Mouse (Mus musculus) stomach, postnatal 0 days (tissue): Measurements from ENCODE around the gene Scube1. TPM values are rescaled to one million over a fixed set of nuclear protein-coding genes. Genes with fewer than 3 reads are reported as not detected.

ENCODE experiments used
- ATAC-seq: fragments of 200-750 bp; cut with Nextera tagmentation; 2 replicates; pipeline ENCODE4 v1.8.0; 2017; ENCODE audit not compliant: low FRiP score, low TSS enrichment
- DNase-seq: peaks from one replicate; pipeline ENCODE4 v3.0.0-alpha.2; 2016; ENCODE audit warnings: low spot score
- H3K27ac ChIP-seq: fragments of 300-500 bp; sonication (generic); replicated peaks from 2 replicates; pipeline ENCODE4 v1.5.1; 2014; ENCODE audit warnings: mild to moderate bottlenecking, control low read depth
- H3K27me3 ChIP-seq: fragments of 300-500 bp; sonication (generic); 2 replicates; pipeline ENCODE4 v1.6.1; 2014; ENCODE audit warnings: low read length; ENCODE audit not compliant: control insufficient read depth, insufficient read depth
- H3K36me3 ChIP-seq: fragments of 300-500 bp; sonication (generic); 2 replicates; pipeline ENCODE4 v1.6.1; 2014; ENCODE audit warnings: low read length, mixed read lengths; ENCODE audit not compliant: control insufficient read depth, insufficient read depth
- H3K4me1 ChIP-seq: fragments of 300-500 bp; sonication (generic); replicated peaks from 2 replicates; pipeline ENCODE4 v1.6.1; 2014; ENCODE audit warnings: antibody characterized with exemption; ENCODE audit not compliant: control insufficient read depth, insufficient read depth
- H3K4me2 ChIP-seq: fragments of 300-500 bp; sonication (generic); replicated peaks from 2 replicates; pipeline ENCODE4 v1.6.1; 2014; ENCODE audit warnings: low read depth, mild to moderate bottlenecking, control low read depth, moderate library complexity
- H3K4me3 ChIP-seq: fragments of 300-500 bp; sonication (generic); 2 replicates; pipeline ENCODE4 v1.5.1; 2014; ENCODE audit warnings: low read depth, low read length, control low read depth
- H3K9ac ChIP-seq: fragments of 300-500 bp; sonication (generic); 2 replicates; pipeline ENCODE4 v1.6.1; 2014; ENCODE audit warnings: mild to moderate bottlenecking, low read length, control low read depth, mixed read lengths
- H3K9me3 ChIP-seq: fragments of 300-500 bp; sonication (generic); 2 replicates; pipeline ENCODE4 v1.6.1; 2016; ENCODE audit warnings: low read length; ENCODE audit not compliant: control insufficient read depth
- CTCF ChIP-seq: IDR thresholded peaks from 2 replicates; pipeline ENCODE4 v1.5.1; 2016; ENCODE audit warnings: antibody characterized with exemption, low read depth, mild to moderate bottlenecking, moderate library complexity
- EP300 ChIP-seq: optimal IDR thresholded peaks from 2 replicates; pipeline ENCODE3; 2016; ENCODE audit warnings: antibody characterized with exemption
- WGBS: fragments of 180-500 bp; shearing (Covaris S2); extraction: QIAGEN DNeasy Blood & Tissue Kit; methylation state at CpG from one replicate; pipeline ENCODE4 v1.1.7; 2014; 5-methylcytosine and 5-hydroxymethylcytosine counted together
- polyA plus RNA-seq: library from polyadenylated mRNA; unstranded; fragments of >200 nt; fragmentation: Nextera tagmentation; extraction: Ambion mirVana; gene quantifications from 2 replicates; pipeline ENCODE4 v1.2.1, GENCODE M21; 2015

Scube1 gene
- polyA plus RNA-seq, 1 experiment from 2014 or later = 5.0 TPM

- ATAC-seq (no peak), DNase-seq (no peak)
- no peaks in the 10 kb centered on the region; the same call in 1 of the 2 replicates for H3K4me1 ChIP-seq
- H3K27ac ChIP-seq = no peak overlapping the region
- H3K27me3 ChIP-seq = no peaks in the 10 kb centered on the region
- H3K4me2 ChIP-seq = no peak overlapping the region
- TF ChIP-seq CTCF = no peak
- TF ChIP-seq EP300 = no peak
- H3K9me3 ChIP-seq = no peaks in the 10 kb centered on the region
- no peaks in the 10 kb centered on the region for H3K36me3 ChIP-seq
- H3K4me3 ChIP-seq = no peak overlapping the region
- WGBS = 43% methylated on average over 10 of the region's 10 CpGs
- no peak overlapping the region for H3K9ac ChIP-seq
Measured at GRCm38 (mm10) chr15:83706528-83707199, 18.2 kb downstream of the Scube1 start.

GRCm38 (mm10) chr15:83700593-83700923 is 24.3 kb downstream of the Scube1 start:
- H3K36me3 ChIP-seq = no peaks in the 10 kb centered on the region
- H3K9me3 ChIP-seq = no peaks in the 10 kb centered on the region
- no peak overlapping the region for H3K4me2 ChIP-seq
- 75% methylated on average over 13 of the region's 13 CpGs for WGBS
- DNase-seq (no peak), ATAC-seq (no peak)
- no peak overlapping the region for H3K4me3 ChIP-seq
- H3K27ac ChIP-seq = no peak overlapping the region
- H3K9ac ChIP-seq = no peak overlapping the region
- no peaks in the 10 kb centered on the region for H3K27me3 ChIP-seq
- TF ChIP-seq CTCF (no peak), EP300 (no peak)
- no peaks in the 10 kb centered on the region for H3K4me1 ChIP-seq

GRCm38 (mm10) chr15:83699834-83700592 is 24.8 kb downstream of the Scube1 start:
- Histone ChIP-seq H3K9ac (no peak overlapping the region), H3K36me3 (no peaks in the 10 kb centered on the region), H3K4me3 (no peak overlapping the region), H3K27me3 (no peaks in the 10 kb centered on the region), H3K27ac (no peak overlapping the region), H3K9me3 (no peaks in the 10 kb centered on the region), H3K4me1 (no peaks in the 10 kb centered on the region), H3K4me2 (no peak overlapping the region)
- no peak for TF ChIP-seq EP300
- no peak for TF ChIP-seq CTCF
- 48% methylated on average over 11 of the region's 11 CpGs for WGBS
- DNase-seq = no peak
- ATAC-seq = no peak

GRCm38 (mm10) chr15:83699132-83699833 is 25.5 kb downstream of the Scube1 start:
- TF ChIP-seq CTCF (no peak), EP300 (no peak)
- Histone ChIP-seq H3K36me3 (no peaks in the 10 kb centered on the region), H3K4me3 (no peak overlapping the region), H3K4me2 (no peak overlapping the region), H3K27ac (no peak overlapping the region), H3K27me3 (no peaks in the 10 kb centered on the region), H3K4me1 (no peaks in the 10 kb centered on the region), H3K9ac (no peak overlapping the region), H3K9me3 (no peaks in the 10 kb centered on the region)
- DNase-seq (no peak), ATAC-seq (no peak)
- 63% methylated on average over 20 of the region's 20 CpGs for WGBS

- Histone ChIP-seq H3K4me3 (no peak overlapping the region), H3K4me1 (0 out of 2 replicates have a peak, but pooled peaks cover 4% of the 10 kb centered on the region), H3K27ac (0 out of 2 replicates have a peak overlapping the region, but pooled peaks have one; percentile 13), H3K36me3 (no peaks in the 10 kb centered on the region), H3K9ac (no peak overlapping the region), H3K27me3 (no peaks in the 10 kb centered on the region), H3K9me3 (no peaks in the 10 kb centered on the region), H3K4me2 (no peak overlapping the region)
- DNase-seq = no peak
- ATAC-seq = no peak
- TF ChIP-seq CTCF (no peak), EP300 (no peak)
- 40% methylated on average over 14 of the region's 14 CpGs for WGBS
Measured at GRCm38 (mm10) chr15:83696681-83697381, 28.0 kb downstream of the Scube1 start.
